Mouse (Mus musculus) T-cell, adult 66 days (primary cell): ENCODE measurements around the gene Mrps23. TPM values are rescaled to one million over a fixed set of nuclear protein-coding genes. Genes with fewer than 3 reads are reported as not detected.

ENCODE experiments used
- total RNA-seq, 2 experiments: library from RNA; stranded (reverse); gene quantifications; 3 replicates in 1 of 2; 4 replicates in 1 of 2; pipeline ENCODE4 v1.2.4; 2023

The Mrps23 gene
- total RNA-seq = 10 to 100 TPM; 58.0 to 71.9 TPM

DNA sequence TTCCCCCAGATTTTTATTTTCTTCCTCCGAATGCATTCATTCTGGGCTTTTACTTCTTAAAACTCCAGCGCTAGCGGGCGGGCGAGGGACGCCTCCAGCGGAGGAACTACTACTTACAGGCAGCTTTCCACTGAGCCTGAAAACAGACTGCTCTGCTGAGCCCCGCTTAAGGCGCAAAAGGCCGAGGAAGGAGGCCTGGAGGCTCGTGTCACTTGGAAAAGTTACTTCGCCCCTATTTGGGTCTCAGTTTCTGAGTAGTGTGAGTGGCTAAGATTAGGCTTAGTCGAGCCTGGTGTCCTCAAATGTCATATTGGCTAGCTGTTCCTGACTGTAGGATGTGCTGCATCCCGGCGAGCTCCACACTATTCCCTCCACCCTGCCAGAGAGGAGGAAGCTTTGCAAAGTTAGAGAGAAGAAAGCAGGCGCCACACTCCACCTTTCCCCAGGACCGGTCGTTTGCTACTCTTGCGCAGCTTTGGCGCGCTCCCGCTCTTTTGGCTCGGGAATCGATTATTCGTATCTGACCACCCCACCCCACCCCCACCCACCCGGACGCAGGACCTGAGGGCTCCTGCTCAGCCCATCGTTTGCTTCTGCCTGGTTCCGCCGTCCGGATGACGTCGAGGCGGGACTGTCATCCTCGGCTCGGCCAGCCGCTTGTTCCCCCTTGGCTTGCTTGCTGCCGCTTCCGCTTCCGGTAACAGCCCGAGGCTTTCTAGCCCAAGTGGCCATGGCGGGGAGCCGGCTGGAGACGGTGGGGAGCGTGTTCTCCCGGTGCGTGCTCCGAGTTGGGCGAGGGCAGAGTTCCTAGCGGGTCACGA, at the start of gene Mrps23:
Gene Mrps23 (plus strand): TSS at position 677 of the 821 bp plus-strand sequence.

Other genes with a start within 250 kb of the Mrps23 start
- 10 to 100 TPM; 26.0 to 30.6 TPM for gene Dynll2, start 216.9 kb upstream of the Mrps23 start, total RNA-seq
- 100 to 1,000 TPM; 306 to 315 TPM for gene Srsf1, start 157.0 kb upstream of the Mrps23 start, total RNA-seq
- 10 to 100 TPM; 58.0 to 58.2 TPM for gene Vezf1, start 136.1 kb upstream of the Mrps23 start, total RNA-seq
- gene Cuedc1, start 106.3 kb upstream of the Mrps23 start, total RNA-seq = 10 to 100 TPM in 1 of 2 experiments, 1 to 10 TPM in 1; 8.7 to 14.5 TPM
- not detected for gene Ccdc182, start 89.7 kb downstream of the Mrps23 start, total RNA-seq